Mouse (Mus musculus) liver, embryonic 12.5 days (tissue): ENCODE measurements around the gene Ggta1. TPM values are rescaled to one million over a fixed set of nuclear protein-coding genes. Genes with fewer than 3 reads are reported as not detected.

Experiments
- ATAC-seq: fragments of 200-750 bp; cut with Nextera tagmentation; 2 replicates; pipeline ENCODE4 v1.8.0; 2017; ENCODE audit warnings: moderate number of reproducible peaks, mild to moderate bottlenecking, moderate library complexity
- H3K27ac ChIP-seq: fragments of 300-500 bp; sonication (generic); 2 replicates; pipeline ENCODE4 v1.5.1; 2016; ENCODE audit warnings: mild to moderate bottlenecking
- H3K27me3 ChIP-seq: fragments of 300-500 bp; sonication (generic); replicated peaks from 2 replicates; pipeline ENCODE4 v1.6.1; 2016; ENCODE audit warnings: mild to moderate bottlenecking, moderate library complexity
- H3K36me3 ChIP-seq: fragments of 300-500 bp; sonication (generic); 2 replicates; pipeline ENCODE4 v1.6.1; 2016; ENCODE audit warnings: mild to moderate bottlenecking, moderate library complexity
- H3K4me1 ChIP-seq: fragments of 300-500 bp; sonication (generic); 2 replicates; pipeline ENCODE4 v1.6.1; 2016
- H3K4me2 ChIP-seq: fragments of 300-500 bp; sonication (generic); 2 replicates; pipeline ENCODE4 v1.6.1; 2016; ENCODE audit warnings: mild to moderate bottlenecking, moderate library complexity
- H3K4me3 ChIP-seq: fragments of 300-500 bp; sonication (generic); 2 replicates; pipeline ENCODE4 v1.5.1; 2016; ENCODE audit warnings: mild to moderate bottlenecking, moderate library complexity
- H3K9ac ChIP-seq: fragments of 300-500 bp; sonication (generic); 2 replicates; pipeline ENCODE4 v1.6.1; 2016; ENCODE audit warnings: mild to moderate bottlenecking, moderate library complexity
- H3K9me3 ChIP-seq: fragments of 300-500 bp; sonication (generic); replicated peaks from 2 replicates; pipeline ENCODE4 v1.6.1; 2016; ENCODE audit warnings: mild to moderate bottlenecking, moderate library complexity
- WGBS: fragments of 180-500 bp; shearing (Covaris S2); methylation state at CpG from one replicate; pipeline ENCODE4 v1.1.7; 2016; ENCODE audit not compliant: insufficient replicate concordance; 5-methylcytosine and 5-hydroxymethylcytosine counted together
- polyA plus RNA-seq: library from polyadenylated mRNA; unstranded; fragments of >200 nt; fragmentation: Nextera tagmentation; extraction: Ambion mirVana; gene quantifications from 2 replicates; pipeline ENCODE4 v1.2.1, GENCODE M21; 2016

Gene Ggta1
- polyA plus RNA-seq, 1 experiment from 2014 or later: 12.7 TPM

GRCm38 (mm10) chr2:35503021-35503722 lies 40.1 kb upstream of the Ggta1 start:
- no peaks in the 10 kb centered on the region for H3K27me3 ChIP-seq
- H3K36me3 ChIP-seq: 0 out of 2 replicates have a peak, but pooled peaks cover 4% of the 10 kb centered on the region
- no peak overlapping the region for H3K4me3 ChIP-seq
- 58% methylated on average over 12 of the region's 12 CpGs for WGBS
- peak overlapping the region; percentile 39 for H3K4me2 ChIP-seq
- peak overlapping the region; percentile 57 for H3K9ac ChIP-seq
- peaks cover 99% of the 10 kb centered on the region for H3K4me1 ChIP-seq
- H3K27ac ChIP-seq: peak overlapping the region; percentile 93
- peaks cover 8% of the 10 kb centered on the region; the same call in 1 of the 2 replicates for H3K9me3 ChIP-seq
- no peak for ATAC-seq

GRCm38 (mm10) chr2:35502561-35502960 lies 39.5 kb upstream of the Ggta1 start:
- 55% methylated on average over 3 of the region's 3 CpGs for WGBS
- Histone ChIP-seq H3K27me3 (no peaks in the 10 kb centered on the region), H3K4me1 (peaks cover 99% of the 10 kb centered on the region), H3K9ac (peak overlapping the region; percentile 57), H3K27ac (peak overlapping the region; percentile 93), H3K4me3 (no peak overlapping the region), H3K9me3 (peaks cover 8% of the 10 kb centered on the region; the same call in 1 of the 2 replicates), H3K36me3 (0 out of 2 replicates have a peak, but pooled peaks cover 4% of the 10 kb centered on the region), H3K4me2 (peak overlapping the region; percentile 39)
- peak; percentile 48 for ATAC-seq

- peak; percentile 78 for ATAC-seq
- 24% methylated on average over 7 of the region's 7 CpGs for WGBS
These were observed 36.4 kb upstream of the Ggta1 start for GRCm38 (mm10) chr2:35499474-35499873.

GRCm38 (mm10) chr2:35498961-35499360 lies 35.9 kb upstream of the Ggta1 start:
- Histone ChIP-seq H3K4me1 (peaks cover 92% of the 10 kb centered on the region), H3K9ac (peak overlapping the region; percentile 62; the same call in 1 of the 2 replicates), H3K4me3 (no peak overlapping the region), H3K4me2 (peak overlapping the region; percentile 37; the same call in 1 of the 2 replicates), H3K36me3 (0 out of 2 replicates have a peak, but pooled peaks cover 4% of the 10 kb centered on the region), H3K27ac (peak overlapping the region; percentile 76), H3K9me3 (peaks cover 8% of the 10 kb centered on the region; the same call in 1 of the 2 replicates), H3K27me3 (no peaks in the 10 kb centered on the region)
- ATAC-seq: no peak
- 65% methylated on average over 3 of the region's 3 CpGs for WGBS

More at GRCm38 (mm10) chr2:35499474-35499873, 36.4 kb upstream of the Ggta1 start:
- H3K27me3 ChIP-seq: no peaks in the 10 kb centered on the region
- H3K36me3 ChIP-seq: 0 out of 2 replicates have a peak, but pooled peaks cover 4% of the 10 kb centered on the region
- peaks cover 8% of the 10 kb centered on the region; the same call in 1 of the 2 replicates for H3K9me3 ChIP-seq
- H3K4me1 ChIP-seq: peaks cover 97% of the 10 kb centered on the region
- peak overlapping the region; percentile 62 for H3K9ac ChIP-seq
- peak overlapping the region; percentile 37 for H3K4me2 ChIP-seq
- H3K27ac ChIP-seq: peak overlapping the region; percentile 76
- no peak overlapping the region for H3K4me3 ChIP-seq

GRCm38 (mm10) chr2:35497662-35498196 lies 34.7 kb upstream of the Ggta1 start:
- Histone ChIP-seq H3K27ac (peak overlapping the region; percentile 12; the same call in 1 of the 2 replicates), H3K9me3 (peaks cover 8% of the 10 kb centered on the region; the same call in 1 of the 2 replicates), H3K4me3 (no peak overlapping the region), H3K4me2 (no peak overlapping the region), H3K4me1 (peaks cover 79% of the 10 kb centered on the region), H3K9ac (no peak overlapping the region), H3K36me3 (0 out of 2 replicates have a peak, but pooled peaks cover 4% of the 10 kb centered on the region), H3K27me3 (no peaks in the 10 kb centered on the region)
- no peak for ATAC-seq
- WGBS: 46% methylated on average over 2 of the region's 2 CpGs

GRCm38 (mm10) chr2:35496279-35497013 lies 33.4 kb upstream of the Ggta1 start:
- H3K27me3 ChIP-seq: no peaks in the 10 kb centered on the region
- H3K4me2 ChIP-seq: no peak overlapping the region
- H3K4me3 ChIP-seq: no peak overlapping the region
- peaks cover 66% of the 10 kb centered on the region for H3K4me1 ChIP-seq
- H3K9ac ChIP-seq: no peak overlapping the region
- H3K36me3 ChIP-seq: 0 out of 2 replicates have a peak, but pooled peaks cover 4% of the 10 kb centered on the region
- ATAC-seq: no peak
- H3K9me3 ChIP-seq: peaks cover 8% of the 10 kb centered on the region; the same call in 1 of the 2 replicates
- 37% methylated on average over 5 of the region's 5 CpGs for WGBS
- peak overlapping the region; percentile 70 for H3K27ac ChIP-seq

- H3K9me3 ChIP-seq: peaks cover 3% of the 10 kb centered on the region; the same call in 1 of the 2 replicates
- H3K4me1 ChIP-seq: peaks cover 62% of the 10 kb centered on the region
- no peak for ATAC-seq
- H3K4me3 ChIP-seq: no peak overlapping the region
- peak overlapping the region; percentile 70 for H3K27ac ChIP-seq
- no peak overlapping the region; the same call in 1 of the 2 replicates for H3K9ac ChIP-seq
- H3K36me3 ChIP-seq: 0 out of 2 replicates have a peak, but pooled peaks cover 1% of the 10 kb centered on the region
- 24% methylated on average over 16 of the region's 16 CpGs for WGBS
- H3K4me2 ChIP-seq: peak overlapping the region; percentile 29; the same call in 1 of the 2 replicates
- H3K27me3 ChIP-seq: no peaks in the 10 kb centered on the region
These were observed 32.7 kb upstream of the Ggta1 start for GRCm38 (mm10) chr2:35495486-35496278.

- Histone ChIP-seq H3K9ac (no peak overlapping the region), H3K36me3 (no peaks in the 10 kb centered on the region), H3K27ac (no peak overlapping the region), H3K4me1 (peaks cover 49% of the 10 kb centered on the region), H3K4me2 (no peak overlapping the region), H3K4me3 (no peak overlapping the region), H3K27me3 (no peaks in the 10 kb centered on the region), H3K9me3 (no peaks in the 10 kb centered on the region)
- no peak for ATAC-seq
- WGBS: 61% methylated on average over 7 of the region's 7 CpGs
These were observed 30.5 kb upstream of the Ggta1 start for GRCm38 (mm10) chr2:35493566-35493965.

GRCm38 (mm10) chr2:35491151-35491550 lies 28.1 kb upstream of the Ggta1 start:
- no peak overlapping the region for H3K9ac ChIP-seq
- H3K36me3 ChIP-seq: no peaks in the 10 kb centered on the region
- H3K27me3 ChIP-seq: no peaks in the 10 kb centered on the region
- ATAC-seq: no peak
- 84% methylated on average over 24 of the region's 24 CpGs for WGBS
- H3K4me2 ChIP-seq: no peak overlapping the region
- no peak overlapping the region for H3K4me3 ChIP-seq
- H3K9me3 ChIP-seq: no peaks in the 10 kb centered on the region
- peaks cover 39% of the 10 kb centered on the region for H3K4me1 ChIP-seq
- no peak overlapping the region for H3K27ac ChIP-seq

- H3K4me1 ChIP-seq: peaks cover 33% of the 10 kb centered on the region
- H3K4me2 ChIP-seq: peak overlapping the region; percentile 45
- H3K36me3 ChIP-seq: no peaks in the 10 kb centered on the region
- 33% methylated on average over 17 of the region's 17 CpGs for WGBS
- no peaks in the 10 kb centered on the region for H3K27me3 ChIP-seq
- no peaks in the 10 kb centered on the region for H3K9me3 ChIP-seq
- no peak for ATAC-seq
- H3K27ac ChIP-seq: no peak overlapping the region
- no peak overlapping the region for H3K4me3 ChIP-seq
- 0 out of 2 replicates have a peak overlapping the region, but pooled peaks have one; percentile 25 for H3K9ac ChIP-seq
These were observed 27.6 kb upstream of the Ggta1 start for GRCm38 (mm10) chr2:35490458-35491111.
